Mouse (Mus musculus) hindbrain, embryonic 10.5 days (tissue): ENCODE data around the gene Rpl10l. TPM values are rescaled to one million over a fixed set of nuclear protein-coding genes. Genes with fewer than 3 reads are reported as not detected.

Experiments
- DNase-seq: peaks from one replicate; pipeline ENCODE4 v3.0.0-alpha.2; 2017; ENCODE audit warnings: low spot score
- H3K27ac ChIP-seq: fragments of 300-500 bp; sonication (generic); 2 replicates; pipeline ENCODE4 v1.5.1; 2016; ENCODE audit warnings: mild to moderate bottlenecking, moderate library complexity
- H3K27me3 ChIP-seq: fragments of 300-500 bp; sonication (generic); 2 replicates; pipeline ENCODE4 v1.6.1; 2016; ENCODE audit warnings: mild to moderate bottlenecking; ENCODE audit not compliant: poor library complexity, insufficient read depth, severe bottlenecking
- H3K36me3 ChIP-seq: fragments of 300-500 bp; sonication (generic); 2 replicates; pipeline ENCODE4 v1.6.1; 2016; ENCODE audit warnings: mild to moderate bottlenecking, moderate library complexity
- H3K4me1 ChIP-seq: fragments of 300-500 bp; sonication (generic); replicated peaks from 2 replicates; pipeline ENCODE4 v1.6.1; 2016; ENCODE audit warnings: mild to moderate bottlenecking
- H3K4me3 ChIP-seq: fragments of 300-500 bp; sonication (generic); 2 replicates; pipeline ENCODE4 v1.5.1; 2016; ENCODE audit warnings: mild to moderate bottlenecking, moderate library complexity
- H3K9me3 ChIP-seq: fragments of 300-500 bp; sonication (generic); 2 replicates; pipeline ENCODE4 v1.6.1; 2016; ENCODE audit warnings: mild to moderate bottlenecking, moderate library complexity
- WGBS: fragments of 180-500 bp; shearing (Covaris S2); methylation state at CpG from one replicate; pipeline ENCODE4 v1.1.7; 2016; 5-methylcytosine and 5-hydroxymethylcytosine counted together
- polyA plus RNA-seq: library from polyadenylated mRNA; unstranded; fragments of >200 nt; fragmentation: Nextera tagmentation; extraction: Ambion mirVana; gene quantifications from 2 replicates; pipeline ENCODE4 v1.2.1, GENCODE M21; 2016

Gene Rpl10l
- polyA plus RNA-seq = not detected in 2 replicates

GRCm38 (mm10) chr12:66283991-66284622, at the start of gene Rpl10l:
Gene Rpl10l (minus strand): TSS chr12:66284401.
- Histone ChIP-seq H3K36me3 (no peaks in the 10 kb centered on the region), H3K27me3 (no peaks in the 10 kb centered on the region), H3K4me1 (no peaks in the 10 kb centered on the region), H3K27ac (no peak within 1 kb of the TSS), H3K9me3 (peaks cover 12% of the 10 kb centered on the region), H3K4me3 (no peak within 1 kb of the TSS)
- 96% methylated on average over 44 of the region's 44 CpGs for WGBS
- no peak for DNase-seq

- no peak overlapping the region for H3K4me3 ChIP-seq
- DNase-seq = no peak
- no peaks in the 10 kb centered on the region for H3K36me3 ChIP-seq
- no peak overlapping the region for H3K27ac ChIP-seq
- no peaks in the 10 kb centered on the region for H3K4me1 ChIP-seq
- H3K9me3 ChIP-seq = no peaks in the 10 kb centered on the region
- no peaks in the 10 kb centered on the region for H3K27me3 ChIP-seq
- 87% methylated on average over 3 of the region's 3 CpGs for WGBS
Measured at GRCm38 (mm10) chr12:66275890-66276289, 8.3 kb downstream of the Rpl10l start.

- 88% methylated on average over 6 of the region's 6 CpGs for WGBS
- no peaks in the 10 kb centered on the region for H3K9me3 ChIP-seq
- H3K4me3 ChIP-seq = no peak overlapping the region
- no peaks in the 10 kb centered on the region for H3K36me3 ChIP-seq
- no peaks in the 10 kb centered on the region for H3K27me3 ChIP-seq
- no peak overlapping the region for H3K27ac ChIP-seq
- no peak for DNase-seq
- no peaks in the 10 kb centered on the region for H3K4me1 ChIP-seq
Measured at GRCm38 (mm10) chr12:66245461-66246099, 38.6 kb downstream of the Rpl10l start.

GRCm38 (mm10) chr12:66234158-66234557, 50.0 kb downstream of the Rpl10l start:
- Histone ChIP-seq H3K27ac (no peak overlapping the region), H3K9me3 (no peaks in the 10 kb centered on the region), H3K4me1 (no peaks in the 10 kb centered on the region), H3K4me3 (no peak overlapping the region), H3K36me3 (no peaks in the 10 kb centered on the region), H3K27me3 (no peaks in the 10 kb centered on the region)
- 84% methylated on average over 3 of the region's 3 CpGs for whole genome bisulfite sequencing
- no peak for DNase-seq
